ENCODE assay signal across 11 mouse cellular contexts in genomic region chr12:76673794-76674222, GRCm38 (mm10). TPM values are rescaled to one million over a fixed set of nuclear protein-coding genes. Genes with fewer than 3 reads are reported as not detected.
DNase-seq lines count a peak whose midpoint lies in the region; ATAC-seq and TF ChIP-seq lines count a peak whose summit lies in the region.
"Had no signal": no experiment of that assay in that cellular context is flagged by ENCODE, and none has a peak within 500 bp of the region (broad histone marks: within the 10 kb centered on the region; RNA-seq: fewer than 3 reads in every experiment).

No protein-coding gene starts in this region.

- no peaks in the 10 kb centered on the region for H3K36me3 ChIP-seq in heart, embryonic 13.5 days
- no peaks in the 10 kb centered on the region for H3K36me3 ChIP-seq in ES-E14 (ENCODE audit: control insufficient read depth, insufficient read depth, low read length, poor library complexity, severe bottlenecking)
- peaks cover 40% of the 10 kb centered on the region for H3K36me3 ChIP-seq in liver, embryonic 13.5 days
- H3K36me3 ChIP-seq: midbrain, embryonic 15.5 days had no signal

- WGBS in heart, embryonic 13.5 days, result 21% methylated on average over 12 of the region's 12 CpGs
- WGBS in liver, embryonic 13.5 days (ENCODE audit: insufficient replicate concordance), result 13% methylated on average over 12 of the region's 12 CpGs

- H3K4me1 ChIP-seq in heart, embryonic 13.5 days, result peaks cover 86% of the 10 kb centered on the region
- peaks cover 0 to 3% of the 10 kb centered on the region in 2 experiments; a peak in 1 of 4 replicates for H3K4me1 ChIP-seq in ES-E14 (ENCODE audit: control insufficient read depth in 2 of 2, insufficient read depth in 2 of 2, low read length in 2 of 2, poor library complexity in 1 of 2)
- H3K4me1 ChIP-seq in liver, embryonic 13.5 days (replicated peaks), result peaks cover 98% of the 10 kb centered on the region

- H3K4me2 ChIP-seq in heart, embryonic 13.5 days, result peak overlapping the region; percentile 58
- peak overlapping the region; percentile 72 for H3K4me2 ChIP-seq in liver, embryonic 13.5 days
- H3K4me2 ChIP-seq: midbrain, embryonic 15.5 days had no signal

- no peaks in the 10 kb centered on the region for H3K9me3 ChIP-seq in heart, embryonic 13.5 days
- no peaks in the 10 kb centered on the region for H3K9me3 ChIP-seq in ES-E14 (ENCODE audit: control insufficient read depth, insufficient read depth, low read depth, low read length)
- no peaks in the 10 kb centered on the region for H3K9me3 ChIP-seq in liver, embryonic 13.5 days (replicated peaks)
- H3K9me3 ChIP-seq: midbrain, embryonic 15.5 days had no signal

- peak overlapping the region; percentile 70 for H3K27ac ChIP-seq in heart, embryonic 13.5 days (replicated peaks)
- no peak overlapping the region for H3K27ac ChIP-seq in ES-E14 (ENCODE audit: insufficient read depth, low read depth, low read length, poor library complexity, severe bottlenecking)
- peak overlapping the region; percentile 98 for H3K27ac ChIP-seq in liver, embryonic 13.5 days
- H3K27ac ChIP-seq: midbrain, embryonic 15.5 days had no signal

- peak; percentile 76; the same call in 1 of the 2 replicates for ATAC-seq in heart, embryonic 13.5 days (ENCODE audit: extremely low read depth, insufficient number of reproducible peaks, low FRiP score, low TSS enrichment)
- ATAC-seq in liver, embryonic 13.5 days (ENCODE audit: low read depth), result peak; percentile 86
- ATAC-seq: midbrain, embryonic 15.5 days had no signal

- DNase-seq in heart, postnatal 4 days, result no peak
- DNase-seq in ES-E14 (ENCODE audit: low read depth, low spot score), result no peak
- peak; percentile 91 for DNase-seq in c-Kit-positive CD71-positive TER-119-negative erythroid progenitor cells, embryonic 14.5 days (ENCODE audit: low read depth)
- peak; percentile 84 for DNase-seq in liver, embryonic 13.5 days
- DNase-seq in thymus, postnatal 10 days (ENCODE audit: low spot score in 2 of 2), result no peak
- no peak for DNase-seq in urinary bladder, postnatal 36 days (ENCODE audit: low spot score in 2 of 2)
- DNase-seq in cerebellum, adult 8-10 months, result no peak
- DNase-seq: adrenal gland, adult 8-10 months; kidney, postnatal 36 days had no signal

- H3K4me3 ChIP-seq in heart, embryonic 13.5 days, result peak overlapping the region; percentile 4; the same call in 1 of the 2 replicates
- 0 out of 4 replicates have a peak overlapping the region, but pooled peaks have one; percentile 0 to 36 for H3K4me3 ChIP-seq in ES-E14 (ENCODE audit: insufficient read depth in 1 of 2, low read depth in 1 of 2, low read length in 2 of 2, poor library complexity in 1 of 2, severe bottlenecking in 1 of 2)
- peak overlapping the region; percentile 34 for H3K4me3 ChIP-seq in liver, embryonic 13.5 days (replicated peaks)
- H3K4me3 ChIP-seq: midbrain, embryonic 15.5 days had no signal

- H3K27me3 ChIP-seq in heart, embryonic 13.5 days (replicated peaks), result no peaks in the 10 kb centered on the region
- no peaks in the 10 kb centered on the region for H3K27me3 ChIP-seq in liver, embryonic 13.5 days
- H3K27me3 ChIP-seq: midbrain, embryonic 15.5 days had no signal

- in situ Hi-C loops in ES-E14 (cut with MboI; ENCODE audit: low sequenced_read_pairs in 2 of 2, unreplicated experiment in 2 of 2), result loop anchor here in 1 of 2 experiments (10.0 kb wide), 1 partner anchor 61 kb away; no protein-coding TSS in a partner anchor

- peak overlapping the region; percentile 52; the same call in 1 of the 2 replicates for H3K9ac ChIP-seq in heart, embryonic 13.5 days
- no peak overlapping the region for H3K9ac ChIP-seq in ES-E14 (ENCODE audit: insufficient read depth, low read depth, low read length, poor library complexity, severe bottlenecking)
- H3K9ac ChIP-seq in liver, embryonic 13.5 days, result peak overlapping the region; percentile 78
- H3K9ac ChIP-seq: midbrain, embryonic 15.5 days had no signal

TF ChIP-seq in ES-E14, 5 proteins besides CTCF, POLR2A, EP300 and RAD21:
- no peak for TF ChIP-seq HCFC1 (IDR thresholded peaks at IDR 0.05; ENCODE audit: borderline replicate concordance, insufficient read depth, low read length)

RNA-seq across cellular contexts. Expression of gene Sptb, which starts 36.5 kb away (rescaled TPM):
- 5.1 and 5.2 TPM in 2 replicates for polyA plus RNA-seq in heart, embryonic 13.5 days (2015; fragmentation: Nextera tagmentation; extraction: Ambion mirVana)
- total RNA-seq in heart, postnatal 4 days (2021), result 10 to 100 TPM; 62.2 to 62.6 TPM
- total RNA-seq in ES-E14 (2012; rRNA removed), result 3.6 and 4.2 TPM in 2 replicates
- polyA plus RNA-seq in liver, embryonic 13.5 days (2015; fragmentation: Nextera tagmentation; extraction: Ambion mirVana), result 39.7 and 53.3 TPM in 2 replicates

Comparison
In these comparisons a context has a peak if more than half of its experiments do, and no peak if none do; other contexts are left out.
1. DNase-seq: peak in c-Kit-positive CD71-positive TER-119-negative erythroid progenitor cells, embryonic 14.5 days (single experiment) and liver, embryonic 13.5 days (single experiment); none in heart, postnatal 4 days (single experiment), ES-E14 (single experiment), thymus, postnatal 10 days (0 of 2), urinary bladder, postnatal 36 days (0 of 2) and cerebellum, adult 8-10 months (single experiment).
2. RNA of gene Sptb, which starts 36.5 kb away (total RNA-seq): 62.2 to 62.6 TPM in heart, postnatal 4 days; 3.6 to 4.2 TPM in ES-E14; every median in the first group is over 10 times any median in the second.
3. Peak in every context shown above with its lines, with median percentiles within 50 percentile points of each other: H3K4me3 ChIP-seq.